Mouse (Mus musculus) ES-Bruce4 (cell line): ENCODE measurements around the gene Nsmf.

Experiments
- CTCF ChIP-seq: IDR thresholded peaks from one replicate; pipeline ENCODE4 v1.8.1; 2011; ENCODE audit warnings: low read depth, low read length
- POLR2A ChIP-seq: IDR thresholded peaks from one replicate; pipeline ENCODE4 v1.8.1; 2011; ENCODE audit warnings: low read length; ENCODE audit not compliant: insufficient read depth

GRCm38 (mm10) chr2:25085571-25085970, 31.4 kb downstream of the Nsmf start:
- TF ChIP-seq POLR2A (no peak), CTCF (no peak)
